Mouse (Mus musculus) left cerebral cortex, adult 11 months (tissue): Measurements from ENCODE around the gene Trim13.

Source experiments
- DNase-seq: peaks from one replicate; pipeline ENCODE4 v3.0.0; 2022; ENCODE audit warnings: low spot score

Gene Trim13

DNA sequence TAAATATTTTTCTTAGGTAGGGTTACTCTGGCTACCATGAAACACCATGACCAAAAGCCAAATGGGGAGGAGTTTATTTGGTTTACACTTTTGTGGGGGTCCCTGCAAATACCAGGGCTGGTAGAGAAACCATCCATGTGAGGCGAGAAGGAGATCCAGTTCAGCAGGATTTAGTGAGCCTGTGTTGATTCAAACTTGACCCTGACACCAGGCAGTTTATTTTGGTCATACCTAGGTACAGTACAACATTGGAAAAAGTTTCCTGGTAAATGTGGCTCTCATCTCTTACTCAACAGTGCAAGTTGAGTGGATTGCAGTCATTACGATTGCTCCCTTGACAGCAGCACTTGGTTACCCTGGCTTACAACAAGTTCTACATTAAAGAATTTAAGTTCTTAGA is 15.3 kb downstream of the Trim13 start:
- DNase-seq: no peak

- DNase-seq: no peak
Measured at GRCm38 (mm10) chr14:61620371-61620770, 22.3 kb downstream of the Trim13 start.

DNA sequence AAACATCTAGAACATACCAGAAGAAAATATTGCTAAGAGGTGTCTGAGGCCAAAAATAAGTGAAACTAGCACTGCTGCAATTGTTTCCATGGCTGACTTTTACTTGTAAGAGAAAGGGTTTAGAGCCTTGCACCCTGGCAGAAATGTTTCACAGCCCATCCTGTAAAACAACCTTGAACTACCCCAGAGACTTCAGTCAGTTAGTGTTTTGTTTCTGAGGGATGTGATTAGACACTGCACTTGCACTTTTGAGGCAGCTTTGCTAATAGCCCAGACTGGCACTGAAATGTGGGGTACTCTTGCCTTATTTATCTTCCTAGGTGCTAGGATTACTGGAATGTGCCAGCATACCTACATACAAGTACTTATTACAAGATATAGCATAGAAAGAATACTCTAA is 37.9 kb downstream of the Trim13 start:
- no peak for DNase-seq

- DNase-seq: no peak
Measured at GRCm38 (mm10) chr14:61642668-61643067, 44.6 kb downstream of the Trim13 start.

DNA sequence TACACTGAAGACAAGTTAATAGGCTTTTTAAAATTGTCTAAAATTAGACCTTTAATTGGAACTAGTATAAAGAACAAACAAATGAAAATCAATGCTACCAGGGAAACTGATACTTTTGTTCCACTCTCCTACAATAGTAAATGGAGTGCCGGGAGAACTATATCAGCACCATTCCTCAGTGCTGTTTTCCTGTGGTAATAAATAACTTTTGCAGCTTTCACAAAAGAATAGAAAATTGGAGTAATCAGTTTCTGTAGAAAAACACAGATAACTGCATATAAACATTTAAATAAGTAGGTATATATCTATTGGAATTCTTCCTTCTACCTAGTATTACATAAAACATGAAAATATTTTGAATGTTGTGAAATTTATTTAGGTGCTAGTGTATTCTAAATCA is 47.5 kb downstream of the Trim13 start:
- DNase-seq: no peak

- no peak for DNase-seq
Measured at GRCm38 (mm10) chr14:61647182-61647880, 49.3 kb downstream of the Trim13 start.

DNA sequence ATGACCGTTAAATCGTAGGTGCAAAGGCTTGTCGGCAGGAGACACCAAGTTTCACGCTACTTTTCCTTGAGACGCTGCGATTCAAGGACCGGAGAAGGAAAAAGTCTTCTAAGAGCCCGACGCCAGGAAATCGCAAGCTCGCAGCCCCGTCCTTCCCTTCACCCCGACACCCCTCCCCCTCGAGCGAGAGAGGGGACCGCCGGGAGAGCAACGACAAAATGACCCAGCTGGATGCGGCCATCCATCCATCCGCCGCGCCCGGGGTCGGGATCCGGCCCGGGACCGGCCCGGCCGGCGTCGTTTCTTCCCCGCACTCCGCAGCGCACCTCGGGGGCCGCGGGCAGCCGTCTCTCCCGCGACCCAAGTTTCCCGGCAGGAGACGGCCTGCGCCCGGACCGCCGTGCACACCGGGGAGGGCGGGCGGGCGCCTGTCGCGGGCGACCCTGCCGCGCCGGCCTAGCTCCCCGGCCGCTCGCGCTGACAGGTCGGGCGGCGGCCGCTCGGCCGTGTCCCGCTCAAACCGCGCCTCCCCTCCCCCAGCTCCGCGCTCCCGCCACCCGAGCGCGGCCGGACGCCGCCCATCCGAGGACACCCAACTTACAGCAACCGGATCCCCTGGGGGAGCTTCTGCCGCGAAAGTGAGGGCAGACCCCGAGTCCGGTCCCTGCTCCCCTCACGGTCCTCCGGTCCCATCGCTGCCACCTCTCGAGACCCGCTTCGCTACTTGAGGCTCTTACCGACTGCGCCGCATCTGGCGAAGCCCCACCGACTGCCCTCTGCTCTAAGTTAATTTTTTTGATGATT is 50.0 kb downstream of the Trim13 start:
- DNase-seq: no peak

DNA sequence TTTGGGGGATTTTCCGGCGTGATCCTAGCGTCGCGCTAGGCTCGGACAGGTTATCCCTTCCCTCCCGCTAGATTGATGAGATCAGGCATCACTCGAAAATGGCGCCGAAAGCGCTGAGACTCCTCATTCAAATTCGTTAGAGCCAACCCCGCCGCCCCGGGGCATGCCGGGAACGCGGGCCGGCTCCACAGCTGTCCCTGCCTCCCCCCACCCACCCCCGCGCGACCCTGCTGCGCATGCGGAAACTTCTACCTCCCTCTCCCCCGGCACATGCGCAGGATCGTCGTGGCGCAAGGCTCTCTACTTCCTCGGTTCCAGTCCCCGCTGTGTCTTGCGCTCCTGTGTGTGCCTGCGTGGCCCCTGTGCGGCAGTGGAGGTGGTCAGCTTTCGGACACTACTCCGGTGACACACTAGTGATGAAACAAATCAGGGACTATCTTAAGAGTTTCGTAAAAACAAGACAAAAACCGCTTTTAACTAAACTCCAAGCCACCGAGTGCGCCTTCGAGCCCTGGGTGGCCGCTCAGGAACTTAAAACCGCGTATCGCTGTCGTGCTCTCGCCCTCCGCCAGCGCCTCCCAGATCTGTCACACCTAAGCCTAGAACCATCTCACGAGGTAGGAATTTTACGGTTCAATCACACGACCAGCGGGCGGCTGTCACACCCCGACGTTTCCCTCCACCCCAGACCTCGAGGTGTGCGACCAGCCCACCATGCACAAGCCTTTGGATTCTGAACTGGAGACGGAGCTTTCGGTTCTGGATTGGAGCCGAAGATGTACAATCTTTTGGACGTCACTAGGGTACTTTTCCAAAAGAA is 50.8 kb downstream of the Trim13 start:
- DNase-seq: peak; percentile 80

- DNase-seq: no peak
Measured at GRCm38 (mm10) chr14:61650291-61650960, 52.4 kb downstream of the Trim13 start.
